Mouse (Mus musculus) MN1 (cell line): ENCODE data around the gene Msi2.

Experiments used
- DNase-seq: peaks from one replicate; pipeline ENCODE4 v3.0.0-alpha.2; 2016; ENCODE audit warnings: low spot score

The Msi2 gene

GRCm38 (mm10) chr11:88613771-88614526 is 104.4 kb downstream of the Msi2 start:
- peak; percentile 54 for DNase-seq

DNA sequence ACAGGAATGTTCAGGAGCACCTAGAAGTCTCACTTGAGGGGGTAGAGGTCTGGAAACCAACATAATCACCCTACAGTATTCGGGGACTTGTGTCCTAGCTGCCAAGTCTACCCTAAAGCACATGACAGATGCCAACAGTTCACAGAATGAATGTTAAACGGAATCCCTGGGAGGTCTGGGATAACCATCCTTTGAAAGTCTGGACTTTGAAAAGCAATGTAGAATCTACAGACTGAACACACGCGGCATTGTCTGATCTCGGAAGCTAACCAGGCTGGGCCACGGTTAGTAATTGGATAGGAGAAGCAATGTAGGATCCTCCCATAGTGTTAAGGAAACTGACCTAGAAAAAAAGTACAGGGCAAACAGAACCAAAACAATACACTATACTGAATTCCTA is 105.3 kb downstream of the Msi2 start:
- no peak for DNase-seq

- no peak for DNase-seq
Observed at GRCm38 (mm10) chr11:88612141-88612540, 106.2 kb downstream of the Msi2 start.

- no peak for DNase-seq
Observed at GRCm38 (mm10) chr11:88610809-88611208, 107.5 kb downstream of the Msi2 start.

- no peak for DNase-seq
Observed at GRCm38 (mm10) chr11:88610112-88610511, 108.2 kb downstream of the Msi2 start.

- no peak for DNase-seq
Observed at GRCm38 (mm10) chr11:88608584-88608983, 109.7 kb downstream of the Msi2 start.

DNA sequence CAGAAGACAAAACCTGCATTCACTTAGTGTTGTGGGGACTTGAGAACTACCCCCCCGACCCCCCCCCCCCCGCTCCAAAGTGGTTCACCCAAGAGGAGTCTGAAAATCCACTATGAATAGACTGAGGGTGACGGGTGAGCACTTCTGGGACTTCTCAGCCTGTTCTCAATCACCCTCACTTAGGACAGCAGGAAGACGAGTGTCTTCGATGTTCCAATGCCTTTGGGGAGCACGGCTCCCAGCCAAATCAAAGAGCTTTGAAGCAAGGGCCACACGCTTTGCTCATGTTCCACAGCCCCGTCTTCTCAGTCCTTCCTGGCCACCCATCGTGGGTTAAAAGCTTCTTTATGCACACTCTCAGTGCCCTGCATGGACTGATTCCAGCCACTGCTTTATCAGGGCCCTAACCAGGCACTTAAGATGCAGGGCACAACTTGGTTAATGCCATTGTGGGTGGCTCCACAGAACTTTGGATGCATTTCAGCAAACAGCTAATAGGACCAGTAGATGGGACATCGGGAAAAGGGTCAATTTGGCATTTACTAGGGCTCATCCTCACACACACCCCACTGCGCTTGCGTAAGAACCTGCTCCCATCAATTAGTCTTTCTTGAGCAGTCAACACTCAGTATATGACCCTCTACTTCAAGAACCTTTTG is 110.5 kb downstream of the Msi2 start:
- DNase-seq, result no peak

DNA sequence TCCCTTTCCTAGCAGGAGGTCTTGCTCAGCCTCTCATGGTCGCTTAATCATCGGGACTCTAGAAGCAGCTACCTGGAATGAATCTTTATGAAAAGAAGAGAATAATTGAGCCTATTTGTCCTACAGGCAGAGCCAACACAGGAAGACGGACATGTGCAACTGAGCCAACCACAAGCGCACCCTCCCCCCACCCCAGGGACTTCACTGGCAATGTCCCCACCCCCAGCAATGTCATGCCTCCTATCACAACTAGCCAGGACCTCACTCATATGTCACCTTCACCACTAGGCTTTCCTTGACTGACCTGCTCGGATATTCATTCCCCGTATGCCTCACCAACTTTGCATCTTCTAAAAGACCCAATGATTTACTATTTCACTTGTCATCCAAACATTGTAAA is 112.5 kb downstream of the Msi2 start:
- DNase-seq, result no peak

DNA sequence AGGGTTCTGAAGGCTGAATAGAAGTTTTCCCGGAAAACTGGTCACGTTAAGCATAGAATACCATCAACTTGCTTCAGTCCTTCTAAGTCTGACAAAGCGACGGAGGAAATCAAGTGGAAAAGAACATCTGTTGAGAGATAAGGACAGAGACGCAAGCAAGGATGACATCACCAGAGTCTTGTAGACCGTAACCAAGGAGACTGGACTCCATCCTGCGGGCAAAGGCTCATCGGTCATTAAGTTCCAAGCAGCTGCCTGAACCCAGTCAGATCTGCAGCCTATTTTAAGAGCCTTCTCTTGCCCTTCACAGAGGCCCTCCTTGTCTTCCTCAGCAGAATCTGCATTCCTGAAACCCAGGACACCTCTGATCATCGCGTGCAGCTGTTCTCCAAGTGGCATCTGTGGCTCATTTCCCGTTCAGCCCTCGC is 113.2 kb downstream of the Msi2 start:
- DNase-seq, result peak; percentile 87

DNA sequence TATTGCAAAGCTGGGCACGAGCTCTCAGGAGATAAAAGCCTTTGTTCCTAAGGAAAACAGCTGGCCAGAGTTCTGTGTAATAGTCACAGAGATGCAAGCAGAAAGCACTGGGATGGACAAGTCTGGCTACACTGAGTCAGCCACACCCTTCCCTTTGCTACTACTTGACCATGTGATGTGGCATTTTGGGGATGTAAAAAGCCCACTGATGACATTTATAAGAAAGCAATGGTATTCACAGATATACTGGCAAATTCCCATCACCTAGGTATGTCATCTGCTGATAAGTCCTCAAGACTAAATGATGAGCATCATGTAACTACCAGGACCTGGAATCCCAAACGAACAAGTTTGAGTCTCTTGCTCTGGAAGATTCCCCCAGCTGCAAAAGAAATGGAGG is 113.7 kb downstream of the Msi2 start:
- peak; percentile 35 for DNase-seq

- no peak for DNase-seq
Observed at GRCm38 (mm10) chr11:88603366-88603765, 114.9 kb downstream of the Msi2 start.

DNA sequence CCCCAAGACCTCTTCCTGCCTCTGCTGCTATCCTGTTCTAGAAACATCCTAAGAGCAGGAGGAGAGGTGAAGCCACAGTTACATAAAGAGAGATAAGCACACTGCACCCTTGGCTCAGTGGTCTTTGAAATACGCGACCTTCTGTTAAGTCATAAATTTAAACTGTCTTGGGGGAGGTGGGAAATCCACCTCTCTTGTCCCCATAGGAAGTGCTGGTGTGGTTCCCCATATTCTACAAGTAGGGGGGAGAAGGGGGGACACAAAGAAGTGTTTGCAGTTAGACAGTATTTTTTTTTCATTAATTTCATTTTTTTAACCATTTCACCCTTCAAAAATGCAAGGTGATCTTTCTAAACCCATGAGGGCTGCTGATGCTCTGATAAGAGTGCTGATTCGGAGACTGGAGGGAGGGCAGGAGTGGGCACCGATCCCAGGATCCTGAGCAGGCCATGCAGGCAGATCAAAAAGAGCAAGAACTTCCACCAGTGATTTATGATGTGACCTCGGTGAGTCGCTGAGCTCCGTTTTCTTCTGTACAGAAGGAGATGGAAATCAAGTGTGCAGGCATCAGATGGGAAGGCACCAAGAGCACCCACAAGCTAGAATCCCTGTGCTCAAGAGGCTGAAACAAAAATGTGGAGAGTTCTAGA is 115.7 kb downstream of the Msi2 start:
- no peak for DNase-seq

DNA sequence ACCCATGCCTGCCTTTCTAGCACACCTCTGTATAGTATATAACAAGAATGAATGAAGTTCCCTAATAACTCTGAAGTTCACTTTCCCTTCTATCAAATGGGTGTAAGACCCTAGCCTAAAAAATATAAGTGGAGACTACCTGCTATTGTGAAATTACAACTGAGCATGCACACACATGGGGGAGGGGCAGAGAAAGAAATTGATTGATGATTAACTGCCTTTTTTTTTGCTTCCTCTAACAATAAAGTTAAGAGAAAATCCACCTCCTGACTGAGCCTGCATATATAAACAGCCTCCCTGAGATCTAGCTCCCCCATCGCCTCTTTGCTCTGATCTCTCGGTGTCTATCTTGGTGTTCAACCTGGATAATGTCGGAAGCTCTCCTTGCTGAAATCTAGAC is 118.1 kb downstream of the Msi2 start:
- no peak for DNase-seq

DNA sequence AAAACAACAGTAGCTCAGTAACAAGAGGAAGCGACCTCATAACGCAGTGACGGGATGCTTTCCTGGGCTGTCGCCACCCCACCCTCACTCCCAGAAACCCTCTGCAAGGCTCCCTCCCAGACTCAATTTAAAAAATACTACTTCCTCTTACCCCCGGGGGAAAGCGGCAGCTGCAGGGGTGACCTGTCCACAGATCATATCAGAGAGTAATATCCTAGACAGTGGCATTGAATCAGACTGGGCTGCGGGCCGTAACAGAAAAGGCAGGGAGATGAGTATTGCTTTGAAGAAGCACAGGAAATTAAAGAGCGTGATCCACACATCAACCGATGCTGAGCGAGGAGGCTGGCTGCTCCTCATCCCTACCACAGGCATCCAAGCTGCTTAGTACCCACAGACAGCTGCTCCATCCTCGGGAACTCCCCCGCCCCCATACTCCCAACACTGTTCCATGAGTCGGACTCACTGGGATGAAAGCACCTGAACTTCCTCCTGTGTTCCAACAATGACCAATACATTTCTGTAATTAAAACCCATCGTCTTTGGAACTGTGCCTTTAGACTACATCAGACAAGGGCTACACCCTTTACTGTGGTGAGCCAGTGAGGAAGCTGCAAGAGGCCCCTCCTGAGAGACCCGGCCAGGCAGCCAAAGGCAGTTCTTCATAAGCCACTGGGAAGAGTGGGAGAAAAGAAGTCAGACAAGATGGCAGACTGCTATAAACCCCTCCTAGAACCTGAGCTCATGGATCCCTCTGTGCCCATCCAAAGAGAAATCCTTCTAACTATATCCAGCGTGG is 118.8 kb downstream of the Msi2 start:
- DNase-seq, result peak; percentile 54

DNA sequence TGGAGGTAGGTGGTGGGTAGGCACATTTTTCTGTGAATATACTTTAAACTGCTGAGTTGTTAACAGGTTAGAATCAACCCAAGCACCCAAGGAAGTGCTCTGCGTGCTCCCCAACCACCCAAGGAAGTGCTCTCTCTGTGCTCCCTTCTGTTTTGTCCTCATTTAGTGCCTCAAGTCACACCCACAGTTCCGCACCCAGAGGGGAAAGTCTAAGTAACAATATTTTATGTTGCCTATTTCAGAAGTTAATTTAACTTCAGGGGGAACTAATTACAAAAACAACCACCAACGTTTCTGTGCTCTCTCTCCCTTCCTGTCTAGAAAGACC is 119.5 kb downstream of the Msi2 start:
- DNase-seq, result no peak

GRCm38 (mm10) chr11:88598150-88598847 is 120.0 kb downstream of the Msi2 start:
- no peak for DNase-seq

DNA sequence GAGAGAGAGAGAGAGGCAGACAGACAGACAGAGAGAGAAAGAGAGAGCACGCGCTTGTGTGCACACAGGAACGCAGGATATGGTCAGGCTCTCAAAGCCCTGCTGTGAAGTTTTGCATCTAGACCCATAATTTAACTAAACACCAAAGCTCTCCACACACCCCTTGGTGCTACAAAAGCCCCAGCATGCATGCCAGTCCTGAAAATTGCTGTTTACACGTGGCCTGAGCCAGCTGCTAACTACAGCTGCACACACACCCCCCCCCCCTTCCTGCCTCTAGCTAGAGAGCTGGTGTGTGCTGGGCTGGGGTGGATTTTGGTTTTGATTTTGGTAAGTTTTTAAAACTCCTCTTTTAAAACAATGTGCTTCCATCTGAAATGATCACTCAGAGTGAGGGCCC is 122.7 kb downstream of the Msi2 start:
- no peak for DNase-seq

- DNase-seq, result no peak
Observed at GRCm38 (mm10) chr11:88594804-88595611, 123.3 kb downstream of the Msi2 start.

GRCm38 (mm10) chr11:88594010-88594409 is 124.3 kb downstream of the Msi2 start:
- peak; percentile 87 for DNase-seq

DNA sequence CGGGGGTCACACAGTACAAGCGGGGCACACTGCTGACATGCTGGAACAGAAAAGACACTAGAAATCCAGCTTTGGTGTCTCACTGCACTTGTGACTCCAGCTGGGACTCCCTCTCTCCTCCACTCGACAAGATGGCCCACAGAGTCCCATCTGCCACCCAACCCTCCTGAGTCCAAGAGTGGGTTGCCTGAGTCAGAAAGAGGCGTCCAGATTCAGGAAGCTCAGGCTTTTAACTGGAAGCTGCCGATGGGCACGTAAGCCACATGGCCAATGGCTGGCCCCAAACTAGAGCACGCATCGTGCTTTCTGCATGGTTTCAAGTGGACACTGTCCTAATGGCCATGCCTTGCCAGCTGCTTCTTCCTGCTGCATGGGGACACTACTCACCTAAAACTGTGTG is 126.2 kb downstream of the Msi2 start:
- no peak for DNase-seq

DNA sequence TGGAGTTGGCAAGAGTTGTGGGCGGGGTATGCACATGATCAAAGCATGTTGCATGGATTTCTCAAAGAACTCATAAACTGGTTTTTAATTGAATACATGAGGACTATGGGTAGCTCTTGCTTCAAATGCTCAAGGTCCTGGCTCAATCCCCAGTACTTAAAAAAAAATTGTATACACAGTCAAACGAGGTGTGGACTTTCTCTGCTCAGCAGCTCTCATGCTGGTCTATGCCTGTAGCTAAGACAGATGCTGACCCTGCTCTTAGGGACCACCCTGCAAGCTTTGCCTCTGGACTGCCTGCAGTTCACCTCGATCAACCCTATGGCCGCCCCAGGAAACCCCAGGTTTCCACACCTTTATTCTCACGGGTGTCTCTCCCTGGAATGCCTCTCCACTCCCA is 127.7 kb downstream of the Msi2 start:
- no peak for DNase-seq
